Mouse (Mus musculus) megakaryocyte, embryonic 14.5 days (primary cell): ENCODE results near the gene Yars.

ENCODE experiments used
- FLI1 ChIP-seq: IDR thresholded peaks from 2 replicates; pipeline ENCODE4 v1.6.1; 2012; ENCODE audit warnings: low read length, inconsistent platforms, mixed read lengths
- GATA1 ChIP-seq: IDR thresholded peaks from 3 replicates; pipeline ENCODE4 v1.6.1; 2012; ENCODE audit warnings: mixed read lengths, low read length, inconsistent platforms, borderline replicate concordance

- no peak for TF ChIP-seq GATA1
- TF ChIP-seq FLI1 = no peak
Measured at GRCm38 (mm10) chr4:129145943-129146342, 43.6 kb upstream of the Yars start.
